Mouse (Mus musculus) lung, embryonic 14.5 days (tissue): ENCODE measurements around the gene Izumo4. TPM values are rescaled to one million over a fixed set of nuclear protein-coding genes. Genes with fewer than 3 reads are reported as not detected.

Experiments used
- ATAC-seq: fragments of 200-750 bp; cut with Nextera tagmentation; 2 replicates; pipeline ENCODE4 v1.8.0; 2017; ENCODE audit warnings: mild to moderate bottlenecking, moderate TSS enrichment, moderate library complexity; ENCODE audit not compliant: insufficient read depth
- DNase-seq: peaks from one replicate; pipeline ENCODE4 v3.0.0-alpha.2; 2015
- H3K27ac ChIP-seq: fragments of 300-500 bp; sonication (generic); 2 replicates; pipeline ENCODE4 v1.5.1; 2014; ENCODE audit warnings: low read depth, mild to moderate bottlenecking, moderate library complexity
- H3K27me3 ChIP-seq: fragments of 300-500 bp; sonication (generic); 2 replicates; pipeline ENCODE4 v1.6.1; 2014; ENCODE audit warnings: low read length, control low read depth; ENCODE audit not compliant: insufficient read depth
- H3K36me3 ChIP-seq: fragments of 300-500 bp; sonication (generic); 2 replicates; pipeline ENCODE4 v1.6.1; 2014; ENCODE audit warnings: control low read depth; ENCODE audit not compliant: insufficient read depth
- H3K4me1 ChIP-seq: fragments of 300-500 bp; sonication (generic); 2 replicates; pipeline ENCODE4 v1.6.1; 2014; ENCODE audit warnings: antibody characterized with exemption, control low read depth; ENCODE audit not compliant: insufficient read depth
- H3K4me2 ChIP-seq: fragments of 300-500 bp; sonication (generic); 2 replicates; pipeline ENCODE4 v1.6.1; 2014; ENCODE audit warnings: mild to moderate bottlenecking
- H3K4me3 ChIP-seq: fragments of 300-500 bp; sonication (generic); 2 replicates; pipeline ENCODE4 v1.5.1; 2014; ENCODE audit warnings: low read depth, low read length
- H3K9ac ChIP-seq: fragments of 300-500 bp; sonication (generic); 2 replicates; pipeline ENCODE4 v1.6.1; 2014
- H3K9me3 ChIP-seq: fragments of 300-500 bp; sonication (generic); 2 replicates; pipeline ENCODE4 v1.6.1; 2016; ENCODE audit warnings: low read depth, low read length, control low read depth
- CTCF ChIP-seq: IDR thresholded peaks from 2 replicates; pipeline ENCODE4 v1.5.1; 2016; ENCODE audit warnings: antibody characterized with exemption, low read depth
- WGBS: fragments of 180-500 bp; shearing (Covaris S2); extraction: QIAGEN DNeasy Blood & Tissue Kit; methylation state at CpG from one replicate; pipeline ENCODE4 v1.1.7; 2014; 5-methylcytosine and 5-hydroxymethylcytosine counted together
- polyA plus RNA-seq: library from polyadenylated mRNA; unstranded; fragments of >200 nt; fragmentation: Nextera tagmentation; extraction: Ambion mirVana; gene quantifications from 2 replicates; pipeline ENCODE4 v1.2.1, GENCODE M21; 2014

Izumo4 gene
- polyA plus RNA-seq, 1 experiment from 2014 or later = 7.3 TPM

DNA sequence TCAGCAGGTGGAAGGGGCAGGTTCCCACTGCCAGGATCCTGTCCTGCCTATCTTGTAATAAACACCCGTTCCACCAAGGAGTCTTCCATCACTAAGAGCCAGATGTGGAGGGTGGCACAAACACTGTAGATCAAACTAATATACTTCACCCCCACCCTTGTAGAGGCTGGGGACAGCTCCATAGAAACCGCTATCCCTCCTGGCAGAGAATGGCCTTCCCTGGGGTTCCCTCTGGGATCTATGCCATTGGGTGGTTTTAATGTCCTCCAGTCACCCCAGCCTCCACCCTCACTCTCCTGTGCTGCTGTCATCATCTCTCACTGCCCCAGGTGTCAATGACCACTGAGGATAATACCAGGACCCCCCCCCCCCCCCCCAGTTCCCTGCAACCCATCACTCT lies 31.5 kb upstream of the Izumo4 start:
- TF ChIP-seq CTCF = no peak
- no peak overlapping the region; the same call in 1 of the 2 replicates for H3K9ac ChIP-seq
- peaks cover 15% of the 10 kb centered on the region for H3K4me1 ChIP-seq
- 84% methylated on average over 2 of the region's 2 CpGs for WGBS
- no peak overlapping the region for H3K4me3 ChIP-seq
- ATAC-seq = no peak
- H3K9me3 ChIP-seq = no peaks in the 10 kb centered on the region
- no peak overlapping the region for H3K27ac ChIP-seq
- no peak for DNase-seq
- no peaks in the 10 kb centered on the region for H3K27me3 ChIP-seq
- H3K36me3 ChIP-seq = peaks cover 86% of the 10 kb centered on the region
- no peak overlapping the region for H3K4me2 ChIP-seq

DNA sequence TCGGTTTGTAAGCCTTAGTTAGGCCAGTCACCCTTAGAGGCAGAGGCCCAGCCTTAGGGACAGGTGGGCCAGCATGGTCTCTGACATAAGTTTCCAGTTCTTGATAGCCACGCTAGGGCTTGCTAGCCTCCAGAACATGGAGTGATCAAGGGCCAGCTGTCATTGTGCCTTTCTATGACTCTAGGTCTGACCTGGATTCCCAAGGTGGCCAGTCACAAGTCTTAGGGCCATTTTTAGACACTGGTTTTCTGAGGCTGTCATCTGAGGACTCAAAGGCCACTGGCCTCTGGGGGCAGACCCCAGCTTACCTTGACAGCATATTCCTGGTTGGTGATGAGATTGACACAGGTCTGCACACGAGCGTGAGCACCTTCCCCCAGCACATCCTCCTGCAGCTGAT lies 30.7 kb upstream of the Izumo4 start:
- Histone ChIP-seq H3K27me3 (no peaks in the 10 kb centered on the region), H3K9ac (no peak overlapping the region), H3K27ac (no peak overlapping the region), H3K9me3 (no peaks in the 10 kb centered on the region), H3K4me1 (peaks cover 13% of the 10 kb centered on the region), H3K4me2 (no peak overlapping the region), H3K4me3 (no peak overlapping the region), H3K36me3 (peaks cover 79% of the 10 kb centered on the region)
- DNase-seq (no peak), ATAC-seq (no peak)
- TF ChIP-seq CTCF = no peak
- 88% methylated on average over 4 of the region's 4 CpGs for WGBS

DNA sequence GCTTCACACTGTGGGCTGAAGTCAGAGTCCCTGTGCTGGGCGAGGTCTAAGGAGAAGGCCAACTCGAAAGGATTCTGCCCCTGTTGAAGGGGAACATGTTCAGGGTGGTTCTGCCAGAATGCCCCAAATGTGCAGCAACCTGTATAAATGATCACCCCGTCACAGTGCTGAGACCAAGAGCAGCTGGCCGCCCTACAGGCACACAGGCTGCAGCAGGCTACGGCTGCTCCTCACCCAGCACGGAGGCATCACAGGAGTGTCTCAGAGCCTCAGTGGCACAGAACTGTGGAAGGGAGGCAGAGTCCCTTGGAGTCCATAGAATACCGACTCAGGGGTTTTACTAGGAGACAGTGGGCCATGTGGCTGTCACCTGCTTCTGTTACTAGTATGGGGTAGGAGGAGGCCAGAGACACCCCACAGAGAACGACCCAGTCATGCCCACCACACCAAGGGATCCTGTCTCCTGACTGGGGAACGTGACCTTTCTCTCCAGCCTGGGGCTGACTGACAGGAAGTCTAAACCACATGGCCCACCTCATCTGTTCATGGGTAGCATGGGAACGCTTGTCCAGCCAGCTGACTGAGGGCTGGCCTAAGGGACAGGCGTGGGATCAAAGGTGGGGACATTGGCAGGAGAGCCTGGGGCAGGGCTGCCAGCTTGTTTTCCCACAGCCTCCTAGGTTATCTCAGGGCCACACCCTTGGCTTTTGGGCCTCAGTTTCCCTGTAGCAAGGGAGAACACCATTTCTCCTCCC lies 29.9 kb upstream of the Izumo4 start:
- H3K27ac ChIP-seq = no peak overlapping the region
- no peak for ATAC-seq
- no peak for TF ChIP-seq CTCF
- peaks cover 16% of the 10 kb centered on the region for H3K4me1 ChIP-seq
- WGBS = 78% methylated on average over 11 of the region's 11 CpGs
- peaks cover 70% of the 10 kb centered on the region for H3K36me3 ChIP-seq
- H3K9ac ChIP-seq = peak overlapping the region; percentile 20; the same call in 1 of the 2 replicates
- H3K4me2 ChIP-seq = no peak overlapping the region
- no peaks in the 10 kb centered on the region for H3K27me3 ChIP-seq
- no peak for DNase-seq
- H3K9me3 ChIP-seq = no peaks in the 10 kb centered on the region
- no peak overlapping the region for H3K4me3 ChIP-seq

DNA sequence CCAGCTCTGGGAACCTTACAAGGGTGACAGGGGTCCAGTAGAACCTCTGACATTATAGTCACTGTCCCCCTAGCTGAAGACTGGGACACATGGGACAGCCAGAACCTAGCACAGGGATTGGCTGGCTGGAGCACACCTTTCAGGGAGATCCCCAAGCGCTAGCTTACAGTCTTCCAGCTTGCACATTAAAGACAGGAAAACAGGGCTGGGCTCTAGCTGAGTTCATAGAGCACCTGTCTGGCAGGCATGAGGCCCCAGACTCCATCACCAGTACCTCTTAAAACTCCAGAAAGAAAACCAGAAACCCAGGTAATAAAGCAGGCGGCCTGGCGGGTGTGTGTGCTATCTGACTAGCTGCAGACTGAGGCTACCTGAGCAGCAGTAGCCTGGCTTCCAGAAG lies 28.3 kb upstream of the Izumo4 start:
- ATAC-seq = no peak
- no peak for DNase-seq
- WGBS = 68% methylated on average over 3 of the region's 3 CpGs
- Histone ChIP-seq H3K4me2 (peak overlapping the region; percentile 88), H3K36me3 (peaks cover 54% of the 10 kb centered on the region), H3K9me3 (no peaks in the 10 kb centered on the region), H3K4me3 (peak overlapping the region; percentile 98), H3K4me1 (peaks cover 32% of the 10 kb centered on the region), H3K27ac (no peak overlapping the region), H3K27me3 (no peaks in the 10 kb centered on the region), H3K9ac (peak overlapping the region; percentile 98)
- no peak for TF ChIP-seq CTCF

DNA sequence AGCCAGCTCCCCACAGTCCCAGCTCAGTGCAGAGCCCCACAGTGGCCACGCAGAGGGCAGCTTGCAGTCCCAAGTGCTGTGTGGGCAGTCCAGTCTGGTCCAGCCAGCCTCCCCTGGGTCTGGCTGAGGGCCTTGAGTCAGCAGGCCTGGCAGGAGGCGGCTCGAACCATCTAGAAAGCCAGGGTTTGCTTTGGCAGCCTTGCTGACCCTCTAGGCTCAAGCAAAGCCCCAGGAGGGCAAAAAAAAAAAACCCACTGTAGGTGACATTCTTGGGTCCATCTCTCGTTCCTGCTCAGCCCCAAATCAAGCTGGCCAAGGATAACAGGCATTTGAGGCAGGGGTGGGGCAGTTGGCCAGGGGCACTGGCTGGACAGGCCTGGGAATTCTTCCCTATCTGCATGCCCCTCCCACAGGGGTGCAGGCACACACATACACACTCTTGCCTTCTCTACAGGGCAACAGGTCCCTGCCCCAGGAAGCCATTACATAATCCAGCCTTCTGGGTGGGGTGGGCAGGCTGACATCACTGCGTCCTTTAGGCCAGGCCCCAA lies 27.7 kb upstream of the Izumo4 start:
- Histone ChIP-seq H3K27me3 (no peaks in the 10 kb centered on the region), H3K9ac (peak overlapping the region; percentile 98), H3K9me3 (no peaks in the 10 kb centered on the region), H3K4me1 (peaks cover 38% of the 10 kb centered on the region), H3K27ac (no peak overlapping the region), H3K4me3 (peak overlapping the region; percentile 98), H3K4me2 (peak overlapping the region; percentile 88), H3K36me3 (peaks cover 49% of the 10 kb centered on the region)
- no peak for TF ChIP-seq CTCF
- 51% methylated on average over 5 of the region's 5 CpGs for WGBS
- ATAC-seq (no peak), DNase-seq (no peak)

DNA sequence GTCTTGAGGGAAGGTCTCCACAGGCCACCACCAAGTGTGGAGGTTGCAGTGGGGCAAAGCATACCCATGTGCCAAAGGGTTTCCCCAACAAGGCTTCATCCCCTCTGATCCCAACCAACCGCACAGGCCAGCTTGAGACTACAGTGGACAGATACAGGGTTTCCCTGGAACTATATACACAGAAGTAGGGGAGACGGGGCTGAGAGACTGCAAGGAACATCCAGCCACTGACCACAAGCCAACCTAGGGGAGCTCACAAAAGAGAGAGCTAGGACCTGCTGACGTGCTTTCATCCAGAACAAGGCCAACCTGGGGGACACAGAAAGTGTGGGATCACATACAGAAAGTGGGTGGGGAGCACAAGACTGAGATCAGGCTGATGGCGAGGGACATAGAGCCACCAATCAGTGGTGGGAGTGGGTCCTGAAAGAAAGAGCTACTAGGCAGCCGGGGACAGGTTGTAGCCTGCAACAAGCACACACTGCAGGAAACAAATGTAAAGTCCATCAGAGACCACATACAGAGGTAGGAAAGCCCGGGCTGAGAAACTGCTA lies 27.1 kb upstream of the Izumo4 start:
- ATAC-seq = no peak
- H3K4me2 ChIP-seq = peak overlapping the region; percentile 88
- no peak for TF ChIP-seq CTCF
- no peaks in the 10 kb centered on the region for H3K27me3 ChIP-seq
- peaks cover 39% of the 10 kb centered on the region for H3K4me1 ChIP-seq
- H3K36me3 ChIP-seq = peaks cover 42% of the 10 kb centered on the region
- no peaks in the 10 kb centered on the region for H3K9me3 ChIP-seq
- H3K4me3 ChIP-seq = peak overlapping the region; percentile 98
- H3K9ac ChIP-seq = peak overlapping the region; percentile 98
- peak overlapping the region; percentile 84 for H3K27ac ChIP-seq
- WGBS = 7% methylated on average over 6 of the region's 6 CpGs
- DNase-seq = no peak
